Mouse (Mus musculus) thymus, adult 2 months (tissue): Measurements from ENCODE around the gene Atg13. TPM values are rescaled to one million over a fixed set of nuclear protein-coding genes. Genes with fewer than 3 reads are reported as not detected.

ENCODE experiments used
- DNase-seq: peaks from one replicate; pipeline ENCODE4 v3.0.0; 2021
- H3K27ac ChIP-seq: fragments of 200-500 bp; 2 replicates; pipeline ENCODE4 v1.5.1; 2012; ENCODE audit warnings: low read length, control low read depth; ENCODE audit not compliant: control insufficient read depth, insufficient read depth
- H3K27me3 ChIP-seq: fragments of 200-500 bp; 2 replicates; pipeline ENCODE4 v1.6.1; 2012; ENCODE audit warnings: mild to moderate bottlenecking, low read length, moderate library complexity, mixed read lengths; ENCODE audit not compliant: control insufficient read depth, insufficient read depth
- H3K36me3 ChIP-seq: fragments of 200-500 bp; 2 replicates; pipeline ENCODE4 v1.6.1; 2012; ENCODE audit warnings: mild to moderate bottlenecking, low read length, moderate library complexity; ENCODE audit not compliant: control insufficient read depth, insufficient read depth
- H3K4me1 ChIP-seq: fragments of 200-500 bp; replicated peaks from 2 replicates; pipeline ENCODE4 v1.6.1; 2012; ENCODE audit warnings: low read length; ENCODE audit not compliant: control insufficient read depth, insufficient read depth
- H3K4me3 ChIP-seq: fragments of 200-500 bp; 2 replicates; pipeline ENCODE4 v1.5.1; 2012; ENCODE audit warnings: mild to moderate bottlenecking, low read length, control low read depth, moderate library complexity; ENCODE audit not compliant: control insufficient read depth, insufficient read depth
- CTCF ChIP-seq: fragments of 200-500 bp; IDR thresholded peaks from 2 replicates; pipeline ENCODE4 v1.5.1; 2012; ENCODE audit warnings: mild to moderate bottlenecking, control low read depth, low read length, moderate library complexity, borderline replicate concordance; ENCODE audit not compliant: control insufficient read depth, poor library complexity, insufficient read depth; ENCODE audit errors: extremely low read depth
- POLR2A ChIP-seq: fragments of 200-500 bp; IDR thresholded peaks from 2 replicates; pipeline ENCODE4 v1.6.1; 2012; ENCODE audit warnings: mild to moderate bottlenecking, low read length, control low read depth, moderate library complexity; ENCODE audit not compliant: control insufficient read depth, poor library complexity, insufficient read depth; ENCODE audit errors: extremely low read depth
- WGBS: fragments of 180-500 bp; shearing (Covaris S2); methylation state at CpG from one replicate; pipeline ENCODE4 v1.1.7; 2018; 5-methylcytosine and 5-hydroxymethylcytosine counted together
- polyA plus RNA-seq: library from polyadenylated mRNA; depleted of rRNA; stranded (reverse); fragments of >200 nt; gene quantifications from 2 replicates; pipeline ENCODE4 v1.2.3, GENCODE M21; 2012

Gene Atg13
- polyA plus RNA-seq, 1 experiment, result 50.4 TPM

- no peaks in the 10 kb centered on the region for H3K27me3 ChIP-seq
- H3K4me1 ChIP-seq, result no peaks in the 10 kb centered on the region
- DNase-seq, result no peak
- no peak overlapping the region for H3K27ac ChIP-seq
- 85% methylated on average over 1 of the region's 1 CpGs for WGBS
- TF ChIP-seq POLR2A (no peak), CTCF (no peak)
- peaks cover 22% of the 10 kb centered on the region for H3K36me3 ChIP-seq
- no peak overlapping the region for H3K4me3 ChIP-seq
Measured at GRCm38 (mm10) chr2:91696225-91696590, 14.2 kb downstream of the Atg13 start.

- Histone ChIP-seq H3K4me3 (no peak overlapping the region), H3K27ac (no peak overlapping the region), H3K36me3 (peaks cover 24% of the 10 kb centered on the region), H3K4me1 (no peaks in the 10 kb centered on the region), H3K27me3 (no peaks in the 10 kb centered on the region)
- WGBS, result 95% methylated on average over 10 of the region's 10 CpGs
- TF ChIP-seq POLR2A, result no peak
- no peak for TF ChIP-seq CTCF
- DNase-seq, result no peak
Measured at GRCm38 (mm10) chr2:91695436-91696224, 14.7 kb downstream of the Atg13 start.

GRCm38 (mm10) chr2:91689452-91689851, 20.9 kb downstream of the Atg13 start:
- Histone ChIP-seq H3K4me1 (no peaks in the 10 kb centered on the region), H3K36me3 (peaks cover 56% of the 10 kb centered on the region), H3K4me3 (no peak overlapping the region), H3K27ac (no peak overlapping the region), H3K27me3 (no peaks in the 10 kb centered on the region)
- WGBS, result 96% methylated on average over 7 of the region's 7 CpGs
- DNase-seq, result no peak
- no peak for TF ChIP-seq POLR2A
- TF ChIP-seq CTCF, result no peak

- no peaks in the 10 kb centered on the region for H3K27me3 ChIP-seq
- WGBS, result 93% methylated on average over 8 of the region's 8 CpGs
- TF ChIP-seq POLR2A (no peak), CTCF (no peak)
- H3K36me3 ChIP-seq, result peaks cover 73% of the 10 kb centered on the region
- H3K4me1 ChIP-seq, result no peaks in the 10 kb centered on the region
- H3K27ac ChIP-seq, result no peak overlapping the region
- no peak overlapping the region for H3K4me3 ChIP-seq
- no peak for DNase-seq
Measured at GRCm38 (mm10) chr2:91683919-91684318, 26.5 kb downstream of the Atg13 start.

- no peaks in the 10 kb centered on the region for H3K4me1 ChIP-seq
- H3K36me3 ChIP-seq, result peaks cover 73% of the 10 kb centered on the region
- H3K27ac ChIP-seq, result no peak overlapping the region
- DNase-seq, result peak; percentile 27
- 92% methylated on average over 4 of the region's 4 CpGs for WGBS
- no peak overlapping the region for H3K4me3 ChIP-seq
- no peak for TF ChIP-seq CTCF
- TF ChIP-seq POLR2A, result no peak
- no peaks in the 10 kb centered on the region for H3K27me3 ChIP-seq
Measured at GRCm38 (mm10) chr2:91682850-91683249, 27.5 kb downstream of the Atg13 start.

GRCm38 (mm10) chr2:91676961-91677360, 33.4 kb downstream of the Atg13 start:
- no peak overlapping the region for H3K27ac ChIP-seq
- no peak for DNase-seq
- TF ChIP-seq POLR2A, result no peak
- peaks cover 66% of the 10 kb centered on the region for H3K36me3 ChIP-seq
- H3K4me3 ChIP-seq, result no peak overlapping the region
- H3K4me1 ChIP-seq, result no peaks in the 10 kb centered on the region
- H3K27me3 ChIP-seq, result no peaks in the 10 kb centered on the region

- 88% methylated on average over 2 of the region's 2 CpGs for WGBS
- no peaks in the 10 kb centered on the region for H3K27me3 ChIP-seq
- TF ChIP-seq CTCF (no peak), POLR2A (no peak)
- no peak for DNase-seq
- peaks cover 65% of the 10 kb centered on the region for H3K36me3 ChIP-seq
- no peak overlapping the region for H3K27ac ChIP-seq
- H3K4me3 ChIP-seq, result no peak overlapping the region
- H3K4me1 ChIP-seq, result no peaks in the 10 kb centered on the region
Measured at GRCm38 (mm10) chr2:91676420-91676819, 34.0 kb downstream of the Atg13 start.
